Mouse (Mus musculus): ENCODE measurements around the gene Setd7. TPM values are rescaled to one million over a fixed set of nuclear protein-coding genes. Genes with fewer than 3 reads are reported as not detected.

Setd7 gene
- total and polyA plus RNA-seq, 3 experiments, result 16.6 to 34.3 (median 23.6) TPM

DNA sequence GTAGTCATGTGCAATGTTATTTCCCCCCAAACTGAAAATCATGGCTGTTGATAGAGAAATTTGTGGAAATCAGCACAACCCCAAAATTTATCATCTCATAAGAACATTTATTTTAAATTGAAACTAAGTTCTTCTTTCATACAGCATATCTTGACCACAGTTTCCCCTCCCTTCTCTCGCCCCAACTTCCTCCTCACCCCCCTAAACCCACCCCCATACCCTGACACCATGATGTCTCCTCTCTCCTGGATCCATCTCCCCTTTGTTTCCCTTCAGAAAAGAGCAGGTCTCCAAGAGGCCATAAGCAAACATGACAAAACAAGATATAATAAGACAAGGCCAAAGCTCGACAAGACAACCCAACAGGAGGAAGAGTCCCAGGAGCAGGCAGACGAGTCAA, 43.8 kb upstream of the Setd7 start:
- H3K4me3 ChIP-seq (replicated peaks in 1 of 3; ENCODE audit: low read depth in 2 of 3, low read length in 2 of 3, poor library complexity in 1 of 3), result no peak overlapping the region
- no peak for DNase-seq (ENCODE audit: extremely low read depth)
- no peaks in the 10 kb centered on the region for H3K36me3 ChIP-seq (replicated peaks in 1 of 2; ENCODE audit: control insufficient read depth in 1 of 2, insufficient read depth in 1 of 2, low read length in 1 of 2)
- no peak overlapping the region for H3K4me2 ChIP-seq (ENCODE audit: insufficient read depth, low read depth, poor library complexity, severe bottlenecking)
- H3K79me2 ChIP-seq (replicated peaks; ENCODE audit: control insufficient read depth, extremely low read depth, insufficient read depth, poor library complexity, severe bottlenecking), result no peaks in the 10 kb centered on the region
- H3K27me3 ChIP-seq (replicated peaks), result no peaks in the 10 kb centered on the region
- dilution Hi-C loops (cut with MboI; ENCODE audit: extremely low pct_ligation_motif_present, extremely low pct_unique_long_range_greater_than_20kb, low sequenced_read_pairs) (no loop called here), in situ Hi-C loops (cut with MboI; ENCODE audit: low pct_ligation_motif_present, low pct_unique_long_range_greater_than_20kb, low sequenced_read_pairs) (no loop called here)
- H3K27ac ChIP-seq (ENCODE audit: insufficient read depth, low read depth), result no peak overlapping the region
- no peaks in the 10 kb centered on the region for H3K9me3 ChIP-seq (replicated peaks; ENCODE audit: low read length)
- H3K4me1 ChIP-seq (ENCODE audit: control insufficient read depth in 1 of 2, insufficient read depth in 2 of 2), result no peaks in the 10 kb centered on the region
- no peak overlapping the region for H3K9ac ChIP-seq (ENCODE audit: insufficient read depth, low read depth)
- TF ChIP-seq POLR2AphosphoS2 (IDR thresholded peaks at IDR 0.05; ENCODE audit: low read depth, low read length) (no peak), TBP (conservative IDR thresholded peaks at IDR 0.05; ENCODE audit: low read depth, low read length) (no peak), MAFK (IDR thresholded peaks at IDR 0.05; ENCODE audit: insufficient replicate concordance, low read length) (no peak), POLR2A (IDR thresholded peaks at IDR 0.05; ENCODE audit: low read depth, low read length) (no peak)

DNA sequence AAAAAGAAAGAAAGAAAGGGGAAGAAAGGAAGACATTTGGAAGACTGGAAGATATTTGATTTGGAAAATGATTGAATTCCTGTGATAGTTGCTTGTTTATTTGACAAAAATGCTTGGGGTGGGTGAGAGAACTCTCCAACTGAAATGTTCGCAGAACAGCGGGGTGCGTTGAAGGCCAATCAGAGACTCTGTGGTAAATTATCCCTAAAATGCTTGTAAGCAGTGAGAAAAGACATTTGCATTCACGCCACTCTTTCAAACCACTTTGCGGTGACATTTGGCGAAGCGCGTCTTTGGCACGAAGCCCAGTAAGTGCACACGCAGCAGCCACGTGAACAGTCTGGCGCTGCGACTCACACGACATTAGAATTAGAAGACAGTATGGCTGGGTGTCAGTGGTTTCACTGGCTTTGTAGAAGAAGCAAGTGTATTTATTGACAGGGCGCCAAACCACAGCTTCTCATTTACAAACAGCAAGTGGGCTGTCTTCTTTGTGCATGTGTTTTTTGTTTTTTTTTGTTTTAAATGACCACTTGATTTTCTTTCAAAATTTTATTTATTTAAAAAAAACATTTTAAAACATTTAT, 43.1 kb upstream of the Setd7 start:
- in situ Hi-C loops (cut with MboI; ENCODE audit: low pct_ligation_motif_present, low pct_unique_long_range_greater_than_20kb, low sequenced_read_pairs) (no loop called here), dilution Hi-C loops (cut with MboI; ENCODE audit: extremely low pct_ligation_motif_present, extremely low pct_unique_long_range_greater_than_20kb, low sequenced_read_pairs) (no loop called here)
- no peak overlapping the region for H3K9ac ChIP-seq (ENCODE audit: insufficient read depth, low read depth)
- no peaks in the 10 kb centered on the region for H3K79me2 ChIP-seq (replicated peaks; ENCODE audit: control insufficient read depth, extremely low read depth, insufficient read depth, poor library complexity, severe bottlenecking)
- H3K4me3 ChIP-seq (replicated peaks in 1 of 3; ENCODE audit: low read depth in 2 of 3, low read length in 2 of 3, poor library complexity in 1 of 3), result no peak overlapping the region
- no peaks in the 10 kb centered on the region for H3K9me3 ChIP-seq (replicated peaks; ENCODE audit: low read length)
- H3K27me3 ChIP-seq (replicated peaks), result no peaks in the 10 kb centered on the region
- no peak overlapping the region for H3K4me2 ChIP-seq (ENCODE audit: insufficient read depth, low read depth, poor library complexity, severe bottlenecking)
- H3K36me3 ChIP-seq (replicated peaks in 1 of 2; ENCODE audit: control insufficient read depth in 1 of 2, insufficient read depth in 1 of 2, low read length in 1 of 2), result no peaks in the 10 kb centered on the region
- H3K27ac ChIP-seq (ENCODE audit: insufficient read depth, low read depth), result no peak overlapping the region
- DNase-seq (ENCODE audit: extremely low read depth), result no peak
- H3K4me1 ChIP-seq (ENCODE audit: control insufficient read depth in 1 of 2, insufficient read depth in 2 of 2), result no peaks in the 10 kb centered on the region
- TF ChIP-seq CHD1 (IDR thresholded peaks at IDR 0.05; ENCODE audit: low read depth, low read length) (no peak), POLR2A (IDR thresholded peaks at IDR 0.05; ENCODE audit: low read depth, low read length) (no peak)

GRCm38 (mm10) chr3:51601461-51601860, 40.8 kb upstream of the Setd7 start:
- Histone ChIP-seq H3K4me1 (ENCODE audit: control insufficient read depth in 1 of 2, insufficient read depth in 2 of 2) (no peaks in the 10 kb centered on the region), H3K27ac (ENCODE audit: insufficient read depth, low read depth) (no peak overlapping the region), H3K27me3 (replicated peaks) (no peaks in the 10 kb centered on the region), H3K4me3 (replicated peaks in 1 of 3; ENCODE audit: low read depth in 2 of 3, low read length in 2 of 3, poor library complexity in 1 of 3) (no peak overlapping the region), H3K9ac (ENCODE audit: insufficient read depth, low read depth) (no peak overlapping the region), H3K79me2 (replicated peaks; ENCODE audit: control insufficient read depth, extremely low read depth, insufficient read depth, poor library complexity, severe bottlenecking) (no peaks in the 10 kb centered on the region), H3K36me3 (replicated peaks in 1 of 2; ENCODE audit: control insufficient read depth in 1 of 2, insufficient read depth in 1 of 2, low read length in 1 of 2) (no peaks in the 10 kb centered on the region), H3K4me2 (ENCODE audit: insufficient read depth, low read depth, poor library complexity, severe bottlenecking) (no peak overlapping the region), H3K9me3 (replicated peaks; ENCODE audit: low read length) (no peaks in the 10 kb centered on the region)
- TF ChIP-seq JUN (IDR thresholded peaks at IDR 0.05; ENCODE audit: insufficient read depth, low read depth, low read length) (no peak), ZKSCAN1 (IDR thresholded peaks at IDR 0.05; ENCODE audit: borderline replicate concordance, low read depth, low read length) (no peak), NELFE (IDR thresholded peaks at IDR 0.05; ENCODE audit: low read depth, low read length) (no peak), CTCF (conservative IDR thresholded peaks at IDR 0.05 in 1 of 2, IDR thresholded peaks at IDR 0.05 in 1 of 2; ENCODE audit: low read depth in 2 of 2, low read length in 2 of 2) (no peak), MAFK (IDR thresholded peaks at IDR 0.05; ENCODE audit: insufficient replicate concordance, low read length) (no peak), IRF4 (IDR thresholded peaks at IDR 0.05; ENCODE audit: low read depth, low read length) (no peak), EP300 (IDR thresholded peaks at IDR 0.05; ENCODE audit: low read length) (no peak), RCOR1 (conservative IDR thresholded peaks at IDR 0.05; ENCODE audit: low read depth, low read length) (no peak), MXI1 (IDR thresholded peaks at IDR 0.05; ENCODE audit: low read depth, low read length) (no peak), HCFC1 (IDR thresholded peaks at IDR 0.05; ENCODE audit: low read depth, low read length) (no peak), CHD1 (IDR thresholded peaks at IDR 0.05; ENCODE audit: low read depth, low read length) (no peak)
- no peak for DNase-seq (ENCODE audit: extremely low read depth)
- in situ Hi-C loops (cut with MboI; ENCODE audit: low pct_ligation_motif_present, low pct_unique_long_range_greater_than_20kb, low sequenced_read_pairs), result no loop called here
- dilution Hi-C loops (cut with MboI; ENCODE audit: extremely low pct_ligation_motif_present, extremely low pct_unique_long_range_greater_than_20kb, low sequenced_read_pairs), result no loop called here

Measured in CH12.LX (cell line).